Mouse (Mus musculus) adipocyte (in vitro differentiated cells): ENCODE data around the gene Map3k20.
A peak's percentile ranks its signal among the peaks of the same experiment; 100 is the strongest.

ENCODE experiments used
- DNase-seq: peaks from one replicate; pipeline ENCODE4 v3.0.0-alpha.2; 2016; ENCODE audit warnings: low spot score

The Map3k20 gene

GRCm38 (mm10) chr2:72379425-72379824 is 94.0 kb downstream of the Map3k20 start:
- no peak for DNase-seq

- no peak for DNase-seq
Measured at GRCm38 (mm10) chr2:72382662-72383061, 97.2 kb downstream of the Map3k20 start.

- DNase-seq: no peak
Measured at GRCm38 (mm10) chr2:72383321-72383720, 97.9 kb downstream of the Map3k20 start.

GRCm38 (mm10) chr2:72389411-72389810 is 104.0 kb downstream of the Map3k20 start:
- DNase-seq: no peak

- DNase-seq: peak; percentile 87
Measured at GRCm38 (mm10) chr2:72389942-72390341, 104.5 kb downstream of the Map3k20 start.

GRCm38 (mm10) chr2:72390474-72390873 is 105.0 kb downstream of the Map3k20 start:
- no peak for DNase-seq

GRCm38 (mm10) chr2:72391024-72391423 is 105.6 kb downstream of the Map3k20 start:
- DNase-seq: no peak

- DNase-seq: no peak
Measured at GRCm38 (mm10) chr2:72391721-72392120, 106.3 kb downstream of the Map3k20 start.

- DNase-seq: no peak
Measured at GRCm38 (mm10) chr2:72392316-72392715, 106.9 kb downstream of the Map3k20 start.

GRCm38 (mm10) chr2:72396934-72397333 is 111.5 kb downstream of the Map3k20 start:
- DNase-seq: no peak

- no peak for DNase-seq
Measured at GRCm38 (mm10) chr2:72398227-72398626, 112.8 kb downstream of the Map3k20 start.

- no peak for DNase-seq
Measured at GRCm38 (mm10) chr2:72399469-72400195, 114.2 kb downstream of the Map3k20 start.

GRCm38 (mm10) chr2:72401290-72401689 is 115.9 kb downstream of the Map3k20 start:
- no peak for DNase-seq

GRCm38 (mm10) chr2:72405621-72406555 is 120.5 kb downstream of the Map3k20 start:
- DNase-seq: no peak

GRCm38 (mm10) chr2:72406701-72407100 is 121.3 kb downstream of the Map3k20 start:
- no peak for DNase-seq

- DNase-seq: no peak
Measured at GRCm38 (mm10) chr2:72407341-72408092, 122.1 kb downstream of the Map3k20 start.

- DNase-seq: no peak
Measured at GRCm38 (mm10) chr2:72409968-72410367, 124.5 kb downstream of the Map3k20 start.

GRCm38 (mm10) chr2:72412266-72412665 is 126.8 kb downstream of the Map3k20 start:
- DNase-seq: no peak

GRCm38 (mm10) chr2:72415416-72415815 is 130.0 kb downstream of the Map3k20 start:
- DNase-seq: no peak

GRCm38 (mm10) chr2:72416095-72417080 is 131.0 kb downstream of the Map3k20 start:
- no peak for DNase-seq

- DNase-seq: peak; percentile 12
Measured at GRCm38 (mm10) chr2:72420561-72420960, 135.1 kb downstream of the Map3k20 start.
